Mouse (Mus musculus): ENCODE data around the gene Cog8.

DNA sequence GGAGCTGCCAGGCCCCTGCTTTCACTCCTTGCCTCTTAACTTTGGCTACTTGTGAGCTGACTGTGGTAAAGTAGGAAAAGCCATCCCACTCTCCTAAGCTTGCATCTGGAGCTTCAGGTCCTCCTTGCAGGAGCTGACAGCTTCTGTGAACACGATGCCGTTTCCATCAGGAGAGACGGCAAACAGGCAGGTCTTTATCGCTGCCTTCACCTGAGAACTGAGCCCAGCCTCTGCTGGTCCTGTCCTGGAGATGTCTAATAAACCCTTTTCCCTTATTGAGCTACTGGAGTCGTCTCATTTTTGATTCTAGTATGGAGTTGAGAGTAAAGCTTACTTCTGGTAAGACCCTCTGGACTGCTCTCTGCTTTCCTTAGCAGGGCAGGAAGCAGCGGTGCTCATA is 11.0 kb downstream of the Cog8 start:
- TF ChIP-seq HCFC1 (IDR thresholded peaks at IDR 0.05; ENCODE audit: borderline replicate concordance, insufficient read depth, low read length) (no peak), MAFK (IDR thresholded peaks at IDR 0.05; ENCODE audit: insufficient read depth, low read depth, low read length) (no peak), ZNF384 (IDR thresholded peaks at IDR 0.05; ENCODE audit: low read depth, low read length) (no peak), CHD2 (IDR thresholded peaks at IDR 0.05; ENCODE audit: low read depth, low read length) (no peak), ZC3H11A (IDR thresholded peaks at IDR 0.05; ENCODE audit: borderline replicate concordance, low read depth, low read length) (no peak)
